ENCODE assay signal across 9 mouse cellular contexts in genomic region chr10:57847916-57848682, GRCm38 (mm10). TPM values are rescaled to one million over a fixed set of nuclear protein-coding genes. Genes with fewer than 3 reads are reported as not detected.
DNase-seq lines count a peak whose midpoint lies in the region; ATAC-seq and TF ChIP-seq lines count a peak whose summit lies in the region.
"Had no signal": no experiment of that assay in that cellular context is flagged by ENCODE, and none has a peak within 500 bp of the region (broad histone marks: within the 10 kb centered on the region; RNA-seq: fewer than 3 reads in every experiment).

No protein-coding gene starts in this region.

- H3K9ac ChIP-seq in intestine, embryonic 14.5 days (ENCODE audit: low read length): no peak overlapping the region
- no peak overlapping the region for H3K9ac ChIP-seq in intestine, embryonic 16.5 days (ENCODE audit: low read depth, low read length)
- no peak overlapping the region for H3K9ac ChIP-seq in hindbrain, embryonic 11.5 days (ENCODE audit: low read depth, low read length)
- H3K9ac ChIP-seq in lung, postnatal 0 days (replicated peaks; ENCODE audit: low read depth): no peak overlapping the region
- H3K9ac ChIP-seq: limb, embryonic 13.5 days had no signal

- H3K9me3 ChIP-seq in intestine, embryonic 14.5 days (ENCODE audit: control insufficient read depth, low read length): no peaks in the 10 kb centered on the region
- H3K9me3 ChIP-seq in intestine, embryonic 16.5 days (ENCODE audit: control insufficient read depth, low read length): no peaks in the 10 kb centered on the region
- peaks cover 29% of the 10 kb centered on the region for H3K9me3 ChIP-seq in E14TG2a.4 (ENCODE audit: low read length)
- no peaks in the 10 kb centered on the region for H3K9me3 ChIP-seq in hindbrain, embryonic 11.5 days (ENCODE audit: control insufficient read depth, low read length)
- no peaks in the 10 kb centered on the region for H3K9me3 ChIP-seq in lung, postnatal 0 days (ENCODE audit: low read length)
- H3K9me3 ChIP-seq in heart, embryonic 10.5 days: no peaks in the 10 kb centered on the region
- H3K9me3 ChIP-seq: limb, embryonic 13.5 days had no signal

- H3K27ac ChIP-seq in intestine, embryonic 14.5 days (ENCODE audit: low read depth): no peak overlapping the region
- no peak overlapping the region for H3K27ac ChIP-seq in intestine, embryonic 16.5 days (ENCODE audit: low read length)
- no peak overlapping the region for H3K27ac ChIP-seq in hindbrain, embryonic 11.5 days (ENCODE audit: low read depth, low read length)
- H3K27ac ChIP-seq in lung, postnatal 0 days (ENCODE audit: low read length): no peak overlapping the region
- H3K27ac ChIP-seq in heart, embryonic 10.5 days: no peak overlapping the region
- H3K27ac ChIP-seq: limb, embryonic 13.5 days had no signal

- peak; percentile 78 for TF ChIP-seq CTCF in E14TG2a.4 (conservative IDR thresholded peaks at IDR 0.05; ENCODE audit: low read length)
- TF ChIP-seq CTCF in lung, postnatal 0 days (IDR thresholded peaks at IDR 0.05): peak; percentile 75

- DNase-seq in intestine, embryonic 14.5 days (ENCODE audit: low spot score): peak; percentile 56
- DNase-seq in cerebellum, adult 8-10 months: peak; percentile 8
- peak; percentile 76 for DNase-seq in hindbrain, embryonic 11.5 days (ENCODE audit: low spot score)
- peak; percentile 54 for DNase-seq in lung, postnatal 0 days (ENCODE audit: low spot score)
- peak; percentile 82 for DNase-seq in retina, postnatal 1 day
- no peak for DNase-seq in heart, embryonic 10.5 days (ENCODE audit: low spot score)

- 52% methylated on average over 6 of the region's 6 CpGs for WGBS in intestine, embryonic 14.5 days
- 48% methylated on average over 5 of the region's 6 CpGs for WGBS in intestine, embryonic 16.5 days
- 58% methylated on average over 5 of the region's 6 CpGs for WGBS in hindbrain, embryonic 11.5 days
- WGBS in lung, postnatal 0 days: 49% methylated on average over 6 of the region's 6 CpGs
- 54% methylated on average over 5 of the region's 6 CpGs for WGBS in heart, embryonic 10.5 days

- no peak for ATAC-seq in intestine, embryonic 14.5 days (replicated peaks; ENCODE audit: low FRiP score, low TSS enrichment, low read depth)
- ATAC-seq in intestine, embryonic 16.5 days: no peak
- ATAC-seq in hindbrain, embryonic 11.5 days (ENCODE audit: low FRiP score): peak; percentile 40; the same call in 1 of the 2 replicates
- ATAC-seq in lung, postnatal 0 days: no peak

- no peaks in the 10 kb centered on the region for H3K27me3 ChIP-seq in intestine, embryonic 14.5 days (replicated peaks; ENCODE audit: control insufficient read depth, insufficient read depth, low read length)
- H3K27me3 ChIP-seq in intestine, embryonic 16.5 days (replicated peaks; ENCODE audit: control insufficient read depth, insufficient read depth, low read length): no peaks in the 10 kb centered on the region
- H3K27me3 ChIP-seq in E14TG2a.4 (ENCODE audit: insufficient read depth, low read length): peaks cover 3% of the 10 kb centered on the region; the same call in 1 of the 2 replicates
- H3K27me3 ChIP-seq in hindbrain, embryonic 11.5 days (ENCODE audit: control insufficient read depth, insufficient read depth, low read length): no peaks in the 10 kb centered on the region
- no peaks in the 10 kb centered on the region for H3K27me3 ChIP-seq in lung, postnatal 0 days (replicated peaks; ENCODE audit: insufficient read depth, low read length)
- no peaks in the 10 kb centered on the region for H3K27me3 ChIP-seq in heart, embryonic 10.5 days (ENCODE audit: insufficient read depth, poor library complexity, severe bottlenecking)
- H3K27me3 ChIP-seq: limb, embryonic 13.5 days had no signal

- no peak overlapping the region for H3K4me3 ChIP-seq in intestine, embryonic 14.5 days (ENCODE audit: low read depth, low read length)
- H3K4me3 ChIP-seq in intestine, embryonic 16.5 days (ENCODE audit: low read length): no peak overlapping the region
- no peak overlapping the region for H3K4me3 ChIP-seq in E14TG2a.4 (replicated peaks; ENCODE audit: low read length)
- H3K4me3 ChIP-seq in hindbrain, embryonic 11.5 days (ENCODE audit: low read depth, low read length): no peak overlapping the region
- no peak overlapping the region for H3K4me3 ChIP-seq in lung, postnatal 0 days (ENCODE audit: low read depth, low read length)
- no peak overlapping the region for H3K4me3 ChIP-seq in heart, embryonic 10.5 days
- H3K4me3 ChIP-seq: limb, embryonic 13.5 days had no signal

- no peak overlapping the region for H3K4me2 ChIP-seq in intestine, embryonic 14.5 days (ENCODE audit: low read length)
- H3K4me2 ChIP-seq in intestine, embryonic 16.5 days (ENCODE audit: low read depth, low read length): no peak overlapping the region
- H3K4me2 ChIP-seq in hindbrain, embryonic 11.5 days (replicated peaks; ENCODE audit: low read depth, low read length): no peak overlapping the region
- no peak overlapping the region for H3K4me2 ChIP-seq in lung, postnatal 0 days (replicated peaks; ENCODE audit: low read depth, low read length)
- H3K4me2 ChIP-seq: limb, embryonic 13.5 days had no signal

- no peaks in the 10 kb centered on the region for H3K36me3 ChIP-seq in intestine, embryonic 14.5 days (ENCODE audit: control insufficient read depth, insufficient read depth, low read length)
- H3K36me3 ChIP-seq in intestine, embryonic 16.5 days (ENCODE audit: control insufficient read depth, insufficient read depth, low read length): no peaks in the 10 kb centered on the region
- no peaks in the 10 kb centered on the region for H3K36me3 ChIP-seq in E14TG2a.4 (ENCODE audit: insufficient read depth, low read length)
- H3K36me3 ChIP-seq in hindbrain, embryonic 11.5 days (ENCODE audit: control insufficient read depth, insufficient read depth, low read length): no peaks in the 10 kb centered on the region
- no peaks in the 10 kb centered on the region for H3K36me3 ChIP-seq in lung, postnatal 0 days (ENCODE audit: insufficient read depth, low read length)
- no peaks in the 10 kb centered on the region for H3K36me3 ChIP-seq in heart, embryonic 10.5 days
- H3K36me3 ChIP-seq: limb, embryonic 13.5 days had no signal

- H3K4me1 ChIP-seq in intestine, embryonic 14.5 days (replicated peaks; ENCODE audit: control insufficient read depth, insufficient read depth, low read length): no peaks in the 10 kb centered on the region
- H3K4me1 ChIP-seq in intestine, embryonic 16.5 days (ENCODE audit: control insufficient read depth, insufficient read depth, low read length): no peaks in the 10 kb centered on the region
- H3K4me1 ChIP-seq in E14TG2a.4 (replicated peaks; ENCODE audit: low read depth, low read length): no peaks in the 10 kb centered on the region
- H3K4me1 ChIP-seq in hindbrain, embryonic 11.5 days (replicated peaks; ENCODE audit: control insufficient read depth, insufficient read depth, low read length): no peaks in the 10 kb centered on the region
- H3K4me1 ChIP-seq in lung, postnatal 0 days (ENCODE audit: insufficient read depth, low read depth, low read length): no peaks in the 10 kb centered on the region
- no peaks in the 10 kb centered on the region for H3K4me1 ChIP-seq in heart, embryonic 10.5 days
- H3K4me1 ChIP-seq: limb, embryonic 13.5 days had no signal

- TF ChIP-seq EP300 in lung, postnatal 0 days (IDR thresholded peaks at IDR 0.05): no peak

RNA-seq across cellular contexts. Expression of gene Smpdl3a, which starts 54.0 kb away (rescaled TPM):
- 27.1 and 27.7 TPM in 2 replicates for polyA plus RNA-seq in intestine, embryonic 14.5 days (2014; fragmentation: Nextera tagmentation; extraction: Ambion mirVana)
- 81.6 and 99.0 TPM in 2 replicates for polyA plus RNA-seq in intestine, embryonic 16.5 days (2015; fragmentation: Nextera tagmentation; extraction: Ambion mirVana)
- 13.1 and 13.9 TPM in 2 replicates for polyA plus RNA-seq in hindbrain, embryonic 11.5 days (2014; fragmentation: Nextera tagmentation; extraction: Ambion mirVana)
- 92.6 and 95.3 TPM in 2 replicates for polyA plus RNA-seq in lung, postnatal 0 days (2015; fragmentation: Nextera tagmentation; extraction: Ambion mirVana)
- 10.3 and 16.5 TPM in 2 replicates for polyA plus RNA-seq in heart, embryonic 10.5 days (2016; fragmentation: Nextera tagmentation; extraction: Ambion mirVana)
